8 mouse cellular contexts compared by ENCODE assay signal in genomic region chr4:133211751-133212561, GRCm38 (mm10). TPM values are rescaled to one million over a fixed set of nuclear protein-coding genes. Genes with fewer than 3 reads are reported as not detected.
DNase-seq lines count a peak whose midpoint lies in the region; ATAC-seq and TF ChIP-seq lines count a peak whose summit lies in the region.

Cd164l2 (plus strand) TSS chr4:133212131.
Gpr3 (minus strand) TSS chr4:133212536.

- DNase-seq in kidney, postnatal 10 days, result peak; percentile 31
- DNase-seq in kidney, postnatal 14 days, result no peak
- no peak for DNase-seq in yolk sac, embryonic 10.5 days (ENCODE audit: low spot score)
- DNase-seq in layer of hippocampus, postnatal 36 days, result no peak
- no peak for DNase-seq in embryo, embryonic 11 days

- no peak within 1 kb of the TSS for H3K27ac ChIP-seq in bone marrow, adult 2 months (ENCODE audit: control insufficient read depth, insufficient read depth, low read depth, low read length, poor library complexity)
- no peak within 1 kb of the TSS for H3K27ac ChIP-seq in forebrain, embryonic 12.5 days
- H3K27ac ChIP-seq in liver, embryonic 12.5 days, result no peak within 1 kb of the TSS

- ATAC-seq in forebrain, embryonic 12.5 days (ENCODE audit: low FRiP score), result peak; percentile 70
- ATAC-seq in liver, embryonic 12.5 days, result peak; percentile 36; the same call in 1 of the 2 replicates

- no peak for TF ChIP-seq POLR2A in bone marrow, adult 2 months (IDR thresholded peaks at IDR 0.05; ENCODE audit: borderline replicate concordance, control insufficient read depth, low read depth, low read length)

- peaks cover 68% of the 10 kb centered on the region for H3K27me3 ChIP-seq in forebrain, embryonic 12.5 days
- peaks cover 86% of the 10 kb centered on the region for H3K27me3 ChIP-seq in liver, embryonic 12.5 days (replicated peaks)

- peak within 1 kb of the TSS; percentile 58 for H3K9ac ChIP-seq in forebrain, embryonic 12.5 days
- peak within 1 kb of the TSS; percentile 54 for H3K9ac ChIP-seq in liver, embryonic 12.5 days

- H3K4me3 ChIP-seq in bone marrow, adult 2 months (replicated peaks; ENCODE audit: control insufficient read depth, low read depth, low read length), result peak within 1 kb of the TSS; percentile 25
- peak within 1 kb of the TSS; percentile 61 for H3K4me3 ChIP-seq in forebrain, embryonic 12.5 days (replicated peaks)
- peak within 1 kb of the TSS; percentile 65 for H3K4me3 ChIP-seq in liver, embryonic 12.5 days

- H3K4me2 ChIP-seq in forebrain, embryonic 12.5 days, result peak within 1 kb of the TSS; percentile 98
- peak within 1 kb of the TSS; percentile 95 for H3K4me2 ChIP-seq in liver, embryonic 12.5 days

- 4% methylated on average over 52 of the region's 52 CpGs for WGBS in bone marrow, adult 2 months
- 1% methylated on average over 52 of the region's 52 CpGs for WGBS in forebrain, embryonic 12.5 days
- WGBS in liver, embryonic 12.5 days (ENCODE audit: insufficient replicate concordance), result 2% methylated on average over 52 of the region's 52 CpGs

- H3K4me1 ChIP-seq in bone marrow, adult 2 months (ENCODE audit: control insufficient read depth, insufficient read depth, low read length), result peaks cover 3% of the 10 kb centered on the region
- peaks cover 21% of the 10 kb centered on the region for H3K4me1 ChIP-seq in forebrain, embryonic 12.5 days
- H3K4me1 ChIP-seq in liver, embryonic 12.5 days, result peaks cover 19% of the 10 kb centered on the region

- no peak for TF ChIP-seq CTCF in bone marrow, adult 2 months (IDR thresholded peaks at IDR 0.05; ENCODE audit: control insufficient read depth, insufficient read depth, low read length)

- no peaks in the 10 kb centered on the region for H3K9me3 ChIP-seq in forebrain, embryonic 12.5 days
- no peaks in the 10 kb centered on the region for H3K9me3 ChIP-seq in liver, embryonic 12.5 days (replicated peaks)

- no peaks in the 10 kb centered on the region for H3K36me3 ChIP-seq in forebrain, embryonic 12.5 days (replicated peaks)
- no peaks in the 10 kb centered on the region for H3K36me3 ChIP-seq in liver, embryonic 12.5 days

RNA-seq across cellular contexts. Expression of gene Cd164l2, which starts in this region (rescaled TPM):
- polyA plus RNA-seq in bone marrow, adult 2 months (2011; ENCODE audit: insufficient read depth, insufficient read length, low replicate concordance, missing spikeins), result not detected in 2 replicates
- polyA plus RNA-seq in forebrain, embryonic 12.5 days (2016; fragmentation: Nextera tagmentation; extraction: Ambion mirVana), result 0.47 and 0.50 TPM in 2 replicates
- polyA plus RNA-seq in liver, embryonic 12.5 days (2016; fragmentation: Nextera tagmentation; extraction: Ambion mirVana), result 0.12 and 0.26 TPM in 2 replicates
- total RNA-seq in layer of hippocampus, postnatal 36 days (2021), result 1 to 10 TPM; 3.7 to 5.8 TPM

RNA-seq across cellular contexts. Expression of gene Gpr3, which starts in this region (rescaled TPM):
- polyA plus RNA-seq in bone marrow, adult 2 months (2011; ENCODE audit: insufficient read depth, insufficient read length, low replicate concordance, missing spikeins), result not detected in 2 replicates
- 0.14 and 0.29 TPM in 2 replicates for polyA plus RNA-seq in forebrain, embryonic 12.5 days (2016; fragmentation: Nextera tagmentation; extraction: Ambion mirVana)
- not detected in 2 replicates for polyA plus RNA-seq in liver, embryonic 12.5 days (2016; fragmentation: Nextera tagmentation; extraction: Ambion mirVana)
- total RNA-seq in layer of hippocampus, postnatal 36 days (2021), result 1 to 10 TPM; 6.8 to 7.3 TPM

Comparison
In these comparisons a context has a peak if more than half of its experiments do, and no peak if none do; other contexts are left out.
1. Peak in ATAC-seq, H3K4me3 ChIP-seq, H3K9ac ChIP-seq and H3K4me2 ChIP-seq in forebrain, embryonic 12.5 days; RNA of the genes that start here not detected or under 1 TPM.
2. Peak in ATAC-seq, H3K4me3 ChIP-seq, H3K9ac ChIP-seq and H3K4me2 ChIP-seq in liver, embryonic 12.5 days; RNA of the genes that start here not detected or under 1 TPM.